Mouse (Mus musculus) G1E (cell line): ENCODE data around the gene Tmem37. TPM values are rescaled to one million over a fixed set of nuclear protein-coding genes. Genes with fewer than 3 reads are reported as not detected.

Experiments used
- ATAC-seq: 2 replicates; pipeline ENCODE4 v1.8.0; 2016; ENCODE audit warnings: mild to moderate bottlenecking; ENCODE audit not compliant: insufficient number of reproducible peaks, poor library complexity, low FRiP score, severe bottlenecking; ENCODE audit errors: extremely low read depth
- DNase-seq: peaks from one replicate; pipeline ENCODE4 v3.0.0; 2012; ENCODE audit warnings: low spot score
- H3K27me3 ChIP-seq: 2 replicates; pipeline ENCODE4 v1.6.1; 2012; ENCODE audit warnings: mild to moderate bottlenecking, low read length, inconsistent platforms; ENCODE audit not compliant: insufficient read depth
- H3K36me3 ChIP-seq: replicated peaks from 2 replicates; pipeline ENCODE3; 2012; ENCODE audit warnings: mild to moderate bottlenecking, inconsistent platforms
- H3K4me1 ChIP-seq: 2 replicates; pipeline ENCODE4 v1.6.1; 2012; ENCODE audit warnings: low read depth, low read length, inconsistent platforms, mixed read lengths; ENCODE audit not compliant: insufficient read depth
- H3K4me3 ChIP-seq: 2 replicates; pipeline ENCODE4 v1.5.1; 2012; ENCODE audit warnings: low read depth, mild to moderate bottlenecking, inconsistent platforms, low read length, moderate library complexity, mixed read lengths
- H3K9me3 ChIP-seq: replicated peaks from 2 replicates; pipeline ENCODE4 v1.6.1; 2012; ENCODE audit warnings: inconsistent platforms
- CTCF ChIP-seq: IDR thresholded peaks from 2 replicates; pipeline ENCODE4 v1.5.1; 2012; ENCODE audit warnings: low read depth, low read length, inconsistent platforms, mixed read lengths
- GATA1 ChIP-seq: IDR thresholded peaks from 2 replicates; pipeline ENCODE4 v1.6.1; 2012; ENCODE audit warnings: borderline replicate concordance, low read length, inconsistent platforms, mixed read lengths
- GATA2 ChIP-seq: IDR thresholded peaks from 2 replicates; pipeline ENCODE4 v1.6.1; 2012; ENCODE audit warnings: low read depth, low read length, inconsistent platforms, borderline replicate concordance
- POLR2AphosphoS5 ChIP-seq: IDR thresholded peaks from 2 replicates; pipeline ENCODE4 v1.6.1; 2012; ENCODE audit warnings: low read depth, low read length, inconsistent platforms; ENCODE audit not compliant: insufficient replicate concordance
- TAL1 ChIP-seq: conservative IDR thresholded peaks from 2 replicates; pipeline ENCODE4 v1.6.1; 2012; ENCODE audit warnings: low read depth, low read length, inconsistent platforms, mixed read lengths
- polyA plus RNA-seq: library from polyadenylated mRNA; stranded (reverse); fragments of >175 nt; gene quantifications from 2 replicates; pipeline ENCODE4 v1.2.3, GENCODE M21; 2012
- total RNA-seq, 2 experiments: library from RNA; stranded (forward) in 1 of 2; stranded (reverse) in 1 of 2; fragments of 200-1000 nt in 1 of 2; fragments of >200 nt in 1 of 2; fragmentation: Nextera tagmentation in 1 of 2; gene quantifications; 2 replicates each; pipeline ENCODE4 v1.2.3; 2014 to 2017

The Tmem37 gene
- total and polyA plus RNA-seq, 3 experiments, result 0.22 TPM; not detected in 2

- DNase-seq (no peak), ATAC-seq (no peak)
- Histone ChIP-seq H3K36me3 (no peaks in the 10 kb centered on the region), H3K4me1 (no peaks in the 10 kb centered on the region), H3K9me3 (no peaks in the 10 kb centered on the region), H3K4me3 (no peak overlapping the region), H3K27me3 (peaks cover 4% of the 10 kb centered on the region; the same call in 1 of the 2 replicates)
- TF ChIP-seq CTCF, result no peak
- TF ChIP-seq GATA2, result no peak
- TF ChIP-seq TAL1, result no peak
- TF ChIP-seq POLR2AphosphoS5, result no peak
- no peak for TF ChIP-seq GATA1
Measured at GRCm38 (mm10) chr1:120035456-120036034, 38.3 kb downstream of the Tmem37 start.

- Histone ChIP-seq H3K27me3 (peaks cover 4% of the 10 kb centered on the region; the same call in 1 of the 2 replicates), H3K4me3 (no peak overlapping the region), H3K36me3 (no peaks in the 10 kb centered on the region), H3K9me3 (no peaks in the 10 kb centered on the region), H3K4me1 (no peaks in the 10 kb centered on the region)
- ATAC-seq, result no peak
- TF ChIP-seq POLR2AphosphoS5 (no peak), CTCF (no peak), GATA1 (no peak), TAL1 (no peak), GATA2 (no peak)
- DNase-seq, result no peak
Measured at GRCm38 (mm10) chr1:120034793-120035192, 39.1 kb downstream of the Tmem37 start.

- no peaks in the 10 kb centered on the region for H3K4me1 ChIP-seq
- ATAC-seq (no peak), DNase-seq (no peak)
- no peak for TF ChIP-seq GATA1
- TF ChIP-seq TAL1, result no peak
- no peak for TF ChIP-seq CTCF
- no peak for TF ChIP-seq GATA2
- no peak for TF ChIP-seq POLR2AphosphoS5
- H3K27me3 ChIP-seq, result peaks cover 4% of the 10 kb centered on the region; the same call in 1 of the 2 replicates
- no peak overlapping the region for H3K4me3 ChIP-seq
- H3K9me3 ChIP-seq, result no peaks in the 10 kb centered on the region
- no peaks in the 10 kb centered on the region for H3K36me3 ChIP-seq
Measured at GRCm38 (mm10) chr1:120033469-120033854, 40.4 kb downstream of the Tmem37 start.

- no peaks in the 10 kb centered on the region for H3K9me3 ChIP-seq
- DNase-seq (peak; percentile 35), ATAC-seq (peak; percentile 70; the same call in 1 of the 2 replicates)
- peaks cover 4% of the 10 kb centered on the region; the same call in 1 of the 2 replicates for H3K27me3 ChIP-seq
- no peaks in the 10 kb centered on the region for H3K4me1 ChIP-seq
- TF ChIP-seq TAL1 (no peak), CTCF (peak; percentile 85)
- no peaks in the 10 kb centered on the region for H3K36me3 ChIP-seq
- H3K4me3 ChIP-seq, result no peak overlapping the region
Measured at GRCm38 (mm10) chr1:120032804-120033468, 40.9 kb downstream of the Tmem37 start.

- no peaks in the 10 kb centered on the region for H3K4me1 ChIP-seq
- no peaks in the 10 kb centered on the region for H3K27me3 ChIP-seq
- DNase-seq (no peak), ATAC-seq (no peak)
- H3K36me3 ChIP-seq, result no peaks in the 10 kb centered on the region
- no peaks in the 10 kb centered on the region for H3K9me3 ChIP-seq
- TF ChIP-seq GATA2 (no peak), CTCF (no peak), POLR2AphosphoS5 (no peak), GATA1 (no peak)
- H3K4me3 ChIP-seq, result no peak overlapping the region
Measured at GRCm38 (mm10) chr1:120030474-120030873, 43.4 kb downstream of the Tmem37 start.

- no peak for DNase-seq
- no peak for ATAC-seq
- no peaks in the 10 kb centered on the region for H3K4me1 ChIP-seq
- H3K4me3 ChIP-seq, result no peak overlapping the region
- no peaks in the 10 kb centered on the region for H3K9me3 ChIP-seq
- H3K27me3 ChIP-seq, result no peaks in the 10 kb centered on the region; the same call in 1 of the 2 replicates
- TF ChIP-seq POLR2AphosphoS5, result no peak
- no peak for TF ChIP-seq CTCF
- no peak for TF ChIP-seq GATA1
- TF ChIP-seq GATA2, result no peak
- TF ChIP-seq TAL1, result no peak
- H3K36me3 ChIP-seq, result no peaks in the 10 kb centered on the region
Measured at GRCm38 (mm10) chr1:120027693-120028092, 46.2 kb downstream of the Tmem37 start.

- H3K27me3 ChIP-seq, result no peaks in the 10 kb centered on the region; the same call in 1 of the 2 replicates
- ATAC-seq, result no peak
- TF ChIP-seq CTCF, result no peak
- TF ChIP-seq POLR2AphosphoS5, result no peak
- no peak for TF ChIP-seq TAL1
- TF ChIP-seq GATA1, result no peak
- TF ChIP-seq GATA2, result no peak
- DNase-seq, result no peak
- H3K36me3 ChIP-seq, result no peaks in the 10 kb centered on the region
- H3K4me3 ChIP-seq, result no peak overlapping the region
- H3K9me3 ChIP-seq, result no peaks in the 10 kb centered on the region
- no peaks in the 10 kb centered on the region for H3K4me1 ChIP-seq
Measured at GRCm38 (mm10) chr1:120025050-120025439, 48.8 kb downstream of the Tmem37 start.
